Mouse (Mus musculus) hematopoietic stem cell, adult 5-6 weeks (primary cell): Measurements from ENCODE around the gene Nrxn2. TPM values are rescaled to one million over a fixed set of nuclear protein-coding genes. Genes with fewer than 3 reads are reported as not detected.

Source experiments
- ATAC-seq, 2 experiments: fragments of 125-278 bp in 1 of 2; replicated peaks in 1 of 2; 2 replicates each; pipeline ENCODE4 v1.8.0; 2016 to 2017; ENCODE audit warnings: inconsistent platforms in 2 of 2, mild to moderate bottlenecking in 2 of 2, moderate number of reproducible peaks in 2 of 2, low read depth in 1 of 2, moderate TSS enrichment in 1 of 2; ENCODE audit not compliant: low FRiP score in 2 of 2, poor library complexity in 2 of 2, severe bottlenecking in 2 of 2, insufficient read depth in 1 of 2, low TSS enrichment in 1 of 2
- total RNA-seq: library from RNA; stranded (forward); fragments of 172-1452, 232-1000 nt; gene quantifications from 2 replicates; pipeline ENCODE4 v1.2.3, GENCODE M21; 2017

The Nrxn2 gene
- total RNA-seq, 1 experiment from 2014 or later: 0.25 TPM

DNA sequence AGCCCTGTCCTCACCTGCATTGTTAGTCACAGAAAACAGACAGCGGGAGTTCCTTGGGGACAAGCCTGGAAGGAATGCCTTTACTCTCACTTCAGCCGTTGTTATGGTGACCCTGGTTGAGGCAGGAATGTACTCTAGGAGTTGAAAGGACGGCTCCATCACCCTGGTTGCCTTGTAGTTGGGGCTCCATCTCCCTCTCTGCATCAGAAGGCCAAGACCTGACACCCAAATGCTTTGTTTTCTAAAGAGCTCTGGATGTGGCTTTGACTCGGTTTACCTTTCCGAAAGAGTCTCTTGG lies 115.5 kb downstream of the Nrxn2 start:
- no peak for ATAC-seq

DNA sequence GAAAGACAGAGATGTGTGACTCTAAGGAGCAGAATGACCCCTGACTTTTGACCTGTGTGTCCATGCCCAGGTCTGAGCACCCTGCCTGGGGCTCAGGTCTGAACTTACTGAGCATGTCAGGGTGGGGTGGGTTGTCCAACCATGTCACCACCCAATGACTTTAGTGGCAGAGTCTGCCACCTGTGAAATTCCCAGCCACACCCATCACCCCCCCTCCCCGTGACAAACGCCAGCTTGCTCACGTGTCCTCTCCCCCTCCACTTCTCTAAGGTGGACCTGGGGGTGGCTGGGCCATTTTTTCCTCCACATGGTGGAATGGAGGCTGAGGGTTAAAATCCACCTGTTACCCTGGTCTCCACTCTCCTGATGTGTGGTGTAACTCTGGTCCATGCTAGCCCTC lies 117.7 kb downstream of the Nrxn2 start:
- no peak for ATAC-seq

DNA sequence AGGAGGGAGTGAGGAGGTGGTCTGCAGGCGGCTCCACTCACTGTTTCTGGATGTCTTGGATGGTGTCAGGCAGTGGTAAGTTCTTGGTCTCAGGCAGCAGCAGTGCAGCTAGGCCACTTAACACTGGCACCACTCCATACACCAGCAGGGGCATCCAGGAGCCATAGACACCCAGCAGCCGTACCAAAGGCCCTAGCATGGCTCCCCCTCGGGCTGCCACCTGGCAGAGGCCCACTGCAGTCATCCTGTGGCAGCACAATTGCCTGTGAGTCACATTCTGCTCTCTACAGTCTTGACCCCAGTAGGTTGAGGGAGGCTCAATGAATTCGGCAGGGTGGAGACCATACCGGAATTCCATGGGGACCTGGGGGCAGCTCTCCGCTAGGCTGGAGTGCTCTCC lies 118.2 kb downstream of the Nrxn2 start:
- ATAC-seq: no peak

DNA sequence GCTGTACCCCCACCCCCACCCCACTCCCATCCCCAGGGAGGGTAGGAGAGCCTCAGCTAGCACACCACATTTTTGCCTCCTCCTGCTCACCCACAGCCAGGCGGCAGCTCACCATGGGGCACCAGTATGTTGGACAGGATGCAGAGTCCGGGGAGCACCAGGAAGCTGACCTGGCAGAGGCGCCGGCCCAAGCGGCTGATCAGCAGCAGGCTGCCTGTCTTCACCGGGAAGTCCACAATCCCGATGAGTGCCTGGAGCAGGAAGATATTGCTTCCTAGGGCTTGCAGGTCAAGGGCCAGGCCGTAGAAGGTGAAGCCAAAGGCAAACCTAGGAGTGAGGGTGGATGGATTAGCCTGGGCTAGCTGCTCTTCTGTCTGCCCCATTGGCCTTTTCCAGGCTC lies 119.0 kb downstream of the Nrxn2 start:
- ATAC-seq: no peak

DNA sequence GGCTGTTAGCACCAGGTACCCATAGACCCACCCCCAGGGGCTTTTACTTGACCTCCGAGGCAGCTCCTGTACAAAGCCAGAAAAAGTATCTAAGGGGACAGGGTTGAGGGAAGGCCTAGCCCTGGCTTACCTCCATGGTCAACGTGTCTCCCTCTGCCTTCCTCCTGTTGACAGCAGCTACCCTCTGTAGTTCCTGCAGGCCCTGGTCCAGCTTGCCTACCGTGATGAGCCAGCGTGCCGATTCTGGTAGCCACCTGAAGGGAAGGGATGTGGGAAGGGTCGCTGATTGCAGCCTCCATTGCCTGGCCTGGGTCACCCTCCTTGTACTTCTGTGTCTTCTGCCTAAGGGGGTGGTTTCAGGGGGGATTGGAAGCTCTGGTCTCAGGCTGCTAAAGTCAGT lies 120.0 kb downstream of the Nrxn2 start:
- ATAC-seq: no peak

DNA sequence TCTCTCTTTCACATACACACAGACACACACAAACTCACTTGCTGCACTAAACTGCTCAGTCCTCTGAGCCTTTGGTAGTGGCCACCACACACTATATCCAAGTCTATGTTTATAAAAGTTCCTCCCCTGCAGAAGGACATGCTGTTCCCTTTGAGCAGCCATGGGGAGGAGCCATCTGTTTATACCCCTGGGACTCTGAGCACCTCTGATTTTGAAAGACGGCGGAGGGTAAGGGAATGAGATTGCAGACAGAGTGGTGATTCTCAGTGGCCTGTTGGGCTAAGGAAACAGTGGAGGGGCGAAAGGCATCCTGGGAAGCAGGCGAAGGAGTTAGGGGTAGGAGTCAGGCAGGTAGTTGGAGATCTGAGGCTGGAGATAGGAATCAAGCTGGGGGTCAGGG lies 121.1 kb downstream of the Nrxn2 start:
- no peak for ATAC-seq

DNA sequence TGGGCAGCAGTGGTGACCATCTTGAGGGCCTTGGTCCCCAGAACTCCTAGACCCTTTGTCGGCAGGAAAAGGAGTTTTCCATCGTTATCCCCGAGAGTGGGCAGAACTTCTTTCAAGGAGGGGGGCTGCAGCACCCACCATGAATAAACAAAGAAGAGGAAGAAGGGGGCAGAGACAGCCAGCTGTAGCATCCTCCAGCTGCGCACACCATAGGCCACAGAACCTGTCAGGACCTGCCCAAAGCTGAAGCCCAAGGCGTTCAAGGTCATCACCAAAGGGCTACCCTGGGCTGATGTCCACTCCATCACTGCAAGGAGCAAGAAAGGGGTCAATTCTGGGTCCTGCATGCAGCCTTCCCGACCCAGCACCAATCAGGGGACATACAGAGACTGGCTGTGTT lies 121.7 kb downstream of the Nrxn2 start:
- ATAC-seq: no peak

DNA sequence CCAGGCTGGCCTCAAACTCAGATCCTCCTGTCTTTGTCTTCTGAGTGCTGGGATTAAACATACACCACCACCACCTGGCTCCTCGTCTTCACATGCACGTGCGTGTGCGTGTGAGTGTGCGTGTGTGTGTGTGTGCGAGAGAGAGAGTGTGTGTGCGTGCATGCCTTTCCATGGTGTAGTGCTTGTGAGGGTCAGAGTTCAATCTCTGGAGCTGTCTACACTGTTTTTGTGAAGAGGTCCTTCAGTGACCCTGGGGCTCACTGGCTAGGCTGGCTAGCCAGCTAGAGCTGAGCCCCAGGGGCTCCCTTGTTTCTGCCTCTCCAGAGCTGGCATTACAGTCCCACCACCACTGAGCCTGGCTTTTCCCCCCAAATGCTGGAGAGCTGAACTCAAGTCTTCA lies 123.0 kb downstream of the Nrxn2 start:
- no peak for ATAC-seq

DNA sequence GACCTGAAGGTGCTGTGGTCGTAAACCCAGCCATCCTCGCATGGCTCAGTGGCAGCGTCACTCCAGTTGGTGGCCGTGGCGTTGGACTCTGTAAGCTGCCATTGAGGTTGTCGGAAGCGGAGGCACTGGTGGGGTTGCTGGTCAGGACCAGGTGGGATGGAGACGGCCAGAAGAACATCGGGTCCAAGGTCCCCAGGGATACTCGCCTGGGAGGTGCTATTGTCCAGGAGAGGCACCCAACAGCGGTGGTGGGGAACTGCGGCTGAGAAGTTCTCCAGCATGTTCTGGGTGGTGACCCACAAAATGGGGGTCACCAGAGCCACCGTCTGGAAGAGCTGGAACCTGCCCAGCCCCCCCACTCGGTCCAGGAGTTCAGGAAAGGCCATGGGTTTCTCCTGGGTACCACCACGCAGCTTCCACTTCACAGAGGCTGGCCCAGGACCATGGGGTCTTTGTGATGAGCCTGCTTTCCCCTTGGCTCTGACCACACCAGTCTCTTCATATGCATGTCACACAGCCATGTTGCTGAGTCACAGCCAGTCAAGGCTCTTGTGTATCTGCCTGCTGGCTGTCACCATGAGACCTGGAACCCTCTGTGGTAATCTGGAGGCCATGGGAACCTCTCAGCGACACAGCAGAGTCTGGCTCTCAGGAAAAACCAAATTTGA lies 124.0 kb downstream of the Nrxn2 start, which contains the start of gene Slc22a12:
Slc22a12 (minus strand) TSS at position 666 of the 668 bp plus-strand sequence.
- ATAC-seq: no peak

DNA sequence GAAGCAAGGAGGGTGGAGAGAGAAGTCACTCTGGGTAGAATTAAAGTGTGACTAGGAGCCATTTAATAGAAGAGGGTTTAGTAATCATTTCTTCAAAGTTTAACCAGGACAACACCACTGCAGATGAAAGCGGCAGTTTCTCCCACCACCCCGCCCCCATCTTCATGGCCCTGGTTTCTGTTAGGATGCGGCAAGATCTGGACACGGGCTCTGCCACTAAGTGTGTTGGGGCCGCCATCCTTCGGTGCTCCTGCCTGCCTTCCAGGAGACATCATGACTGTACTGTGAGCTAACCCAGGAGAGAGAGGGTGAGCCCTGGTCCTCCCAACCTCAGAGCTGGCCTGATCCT lies 124.5 kb downstream of the Nrxn2 start:
- no peak for ATAC-seq

DNA sequence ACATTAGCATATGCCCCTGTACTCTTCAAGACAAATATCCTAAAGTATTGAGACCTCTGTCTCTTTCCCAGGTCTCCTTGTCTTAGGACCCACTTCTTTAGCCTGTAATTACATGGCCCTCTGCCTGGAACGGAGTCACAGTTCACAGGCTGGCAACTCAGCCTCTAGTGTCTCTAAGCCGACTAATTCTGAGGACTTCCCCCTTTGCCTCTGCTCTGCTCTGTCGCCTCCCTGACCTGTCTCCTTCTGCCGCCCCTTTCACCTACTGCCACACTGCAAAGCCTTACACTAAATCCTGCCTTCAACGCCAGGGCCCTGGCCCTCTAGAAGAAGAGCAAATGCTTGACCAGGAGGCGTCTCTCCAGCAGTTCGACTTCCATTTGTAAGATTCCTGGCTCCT lies 125.0 kb downstream of the Nrxn2 start:
- 0 out of 4 replicates have a peak, but pooled peaks of 1 of the 2 experiments have one; percentile 38 for ATAC-seq

DNA sequence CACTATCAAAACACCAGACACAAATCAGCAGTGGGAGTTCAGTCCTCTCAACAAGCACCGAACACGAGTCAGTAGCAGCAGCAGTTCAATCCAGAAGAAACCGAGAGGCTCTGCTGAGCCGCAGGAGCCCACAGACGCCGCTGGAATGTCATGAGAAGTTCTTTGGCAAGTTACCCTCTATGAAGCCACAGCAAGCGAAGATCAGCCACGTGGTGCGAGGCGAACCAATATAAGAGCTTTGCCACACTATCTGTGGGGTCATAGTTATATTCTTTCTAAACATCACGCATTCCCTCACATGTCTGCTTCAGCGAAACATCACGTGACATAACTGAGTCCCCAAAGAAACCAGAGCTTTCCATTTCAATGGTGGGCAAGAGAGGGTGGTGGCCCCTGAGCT lies 126.2 kb downstream of the Nrxn2 start:
- ATAC-seq: no peak

DNA sequence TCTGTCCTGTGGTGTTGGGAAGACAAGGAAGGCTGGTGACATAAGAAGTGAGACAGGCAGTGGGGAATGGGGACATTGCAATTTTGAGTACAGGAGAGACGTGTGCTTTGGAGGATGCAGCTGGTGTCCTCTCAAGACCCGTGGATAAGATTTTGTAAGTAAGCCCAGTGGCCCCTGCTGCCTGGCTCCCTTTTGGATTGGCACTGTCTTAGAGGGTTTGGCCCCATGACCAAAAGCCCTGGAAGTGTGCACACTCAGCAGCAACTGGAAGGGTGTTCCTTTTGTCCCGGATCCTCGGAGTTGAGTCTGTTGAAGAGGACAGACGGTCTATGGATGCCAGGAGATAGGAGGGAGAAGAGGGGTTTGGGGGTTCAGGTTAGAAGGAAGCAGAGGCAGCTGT lies 127.0 kb downstream of the Nrxn2 start:
- no peak for ATAC-seq

DNA sequence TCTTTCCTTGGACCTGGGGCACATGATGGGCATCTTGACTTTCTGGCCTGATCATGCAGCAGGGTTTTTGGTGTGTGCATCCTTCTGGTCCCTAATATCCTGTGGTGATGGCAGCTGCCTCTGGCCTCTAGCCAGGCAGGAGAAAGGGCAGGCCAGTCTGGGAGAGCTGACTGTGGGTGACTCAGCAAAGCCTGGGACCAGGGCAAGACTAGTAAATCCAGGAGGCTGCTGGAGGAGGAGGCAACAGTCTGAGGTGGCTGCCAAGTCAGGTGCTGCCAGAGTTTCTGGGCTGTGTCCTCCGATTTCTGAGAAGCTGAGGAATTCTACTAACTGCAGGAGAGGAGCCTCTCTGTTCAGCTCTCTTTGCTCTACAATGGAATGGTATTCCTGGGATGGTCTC lies 127.6 kb downstream of the Nrxn2 start:
- ATAC-seq: no peak

DNA sequence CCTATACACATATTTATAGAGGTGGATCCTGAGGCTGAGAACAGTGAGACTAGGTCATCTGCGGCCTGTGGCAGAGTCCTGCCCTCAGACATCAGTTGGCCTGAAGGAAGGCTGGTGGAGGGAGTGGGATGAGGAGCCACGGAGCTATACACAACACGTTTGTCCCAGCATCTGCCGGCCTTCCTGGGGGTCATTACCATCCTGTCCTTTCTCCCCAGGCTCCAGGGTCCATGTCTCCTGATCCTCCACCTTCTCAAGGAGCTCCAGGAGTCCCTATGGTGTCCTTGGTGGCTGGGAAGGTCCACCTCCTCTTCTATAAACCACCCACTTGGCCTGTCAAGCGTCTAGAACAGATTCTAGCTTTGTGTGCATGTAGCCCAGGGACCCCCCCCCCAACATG lies 129.3 kb downstream of the Nrxn2 start:
- ATAC-seq: no peak

DNA sequence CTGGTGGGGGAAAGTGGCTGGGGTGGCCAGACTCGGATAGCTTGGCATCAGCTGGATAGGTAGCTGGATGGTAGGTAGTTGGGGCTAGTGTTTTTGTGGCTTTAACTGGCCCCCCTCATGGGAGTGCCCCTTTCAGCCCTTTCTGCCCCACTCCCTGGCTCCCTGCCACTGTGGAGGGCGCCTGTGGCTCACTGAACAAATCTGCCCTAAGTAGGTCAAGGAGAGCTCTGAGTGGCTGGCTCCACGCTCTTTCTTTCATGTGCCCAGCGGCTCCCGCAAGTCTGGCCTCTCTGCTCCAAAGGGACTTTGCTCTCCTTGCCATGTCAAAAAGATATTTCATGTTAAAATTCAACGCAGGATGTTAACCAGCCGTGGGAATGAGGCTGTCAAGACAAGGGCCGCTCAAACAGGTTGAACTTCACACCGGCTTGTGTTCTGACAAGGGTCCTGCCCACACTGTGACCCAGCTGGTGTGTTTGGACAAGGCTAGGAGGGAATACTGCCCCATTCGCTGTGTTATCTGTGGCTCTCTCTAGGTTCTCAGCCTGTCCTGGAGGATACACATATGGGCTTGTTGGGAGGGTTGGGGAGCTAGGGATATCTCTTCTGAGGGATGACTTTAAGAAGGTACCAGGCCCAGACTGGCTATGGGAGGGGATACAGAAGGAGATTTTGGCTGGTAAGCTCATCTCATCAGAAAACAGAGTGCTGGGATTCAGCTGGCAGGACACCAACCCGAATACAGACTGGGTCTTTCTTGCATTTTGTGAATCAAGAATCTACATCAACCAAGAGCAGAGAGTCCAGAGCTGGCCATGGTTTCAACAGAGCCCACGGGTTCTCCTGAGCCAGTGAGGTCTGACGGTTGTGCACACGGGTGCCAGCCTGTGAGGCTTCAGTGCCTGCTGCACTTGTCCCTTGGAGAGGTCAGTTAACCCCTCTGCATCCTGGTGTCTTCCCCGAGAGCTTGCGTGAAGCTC lies 130.2 kb downstream of the Nrxn2 start:
- ATAC-seq: no peak

DNA sequence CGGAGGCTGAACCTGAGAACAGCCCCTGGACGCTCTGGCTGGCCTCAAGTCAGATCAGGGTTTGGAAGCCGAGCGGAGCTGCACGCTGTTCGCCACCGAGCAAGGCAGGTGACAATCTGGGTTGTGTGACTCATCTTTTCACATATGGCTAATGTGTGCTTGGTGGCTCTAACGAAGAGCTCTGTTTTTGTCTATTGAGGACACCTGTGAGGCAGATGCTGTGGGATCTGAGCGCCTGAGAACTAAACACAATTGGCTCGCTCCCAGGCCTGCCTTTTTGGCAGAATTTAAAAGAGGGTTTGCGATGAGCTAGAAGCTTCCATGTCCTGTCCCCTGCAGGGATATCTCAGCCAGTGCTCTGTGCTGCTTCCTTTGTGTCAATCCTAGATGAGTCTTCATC lies 131.0 kb downstream of the Nrxn2 start:
- ATAC-seq: no peak

DNA sequence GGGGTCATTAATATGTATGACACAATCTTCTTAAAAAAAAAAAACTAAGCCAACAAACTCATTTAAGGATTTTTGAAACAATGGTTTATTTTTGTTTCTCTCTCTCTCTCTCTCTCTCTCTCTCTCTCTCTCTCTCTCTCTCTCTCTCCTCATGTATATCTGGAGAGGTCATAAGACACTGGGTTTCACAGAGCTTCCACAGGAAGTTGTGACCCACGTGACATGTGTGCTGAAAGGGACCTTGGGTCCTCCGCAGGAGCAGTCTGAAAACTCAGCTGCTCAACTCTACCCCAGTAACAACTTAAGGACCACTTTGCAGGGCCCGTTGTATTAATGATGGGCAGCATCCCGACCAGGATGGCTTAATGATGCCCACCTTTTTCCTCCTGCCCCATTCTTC lies 132.7 kb downstream of the Nrxn2 start:
- ATAC-seq: no peak
